Mouse (Mus musculus) adrenal gland, postnatal 4 days (tissue): ENCODE data around the gene Slc38a3. TPM values are rescaled to one million over a fixed set of nuclear protein-coding genes. Genes with fewer than 3 reads are reported as not detected.
"Not testable (repeated sequence)": the region's sequence is repeated elsewhere in the genome, so short reads cannot be mapped to it uniquely, and the experiment has no call there.

Experiments used
- DNase-seq, 2 experiments: peaks; one replicate each; pipeline ENCODE4 v3.0.0; 2021 to 2022; ENCODE audit warnings: low spot score in 2 of 2, mixed read lengths in 2 of 2
- total RNA-seq, 2 experiments: library from RNA; stranded (reverse); gene quantifications; 2 replicates each; pipeline ENCODE4 v1.2.3; 2021

The Slc38a3 gene
- total RNA-seq, 2 experiments from 2014 or later: 10.1 to 37.4 TPM

DNA sequence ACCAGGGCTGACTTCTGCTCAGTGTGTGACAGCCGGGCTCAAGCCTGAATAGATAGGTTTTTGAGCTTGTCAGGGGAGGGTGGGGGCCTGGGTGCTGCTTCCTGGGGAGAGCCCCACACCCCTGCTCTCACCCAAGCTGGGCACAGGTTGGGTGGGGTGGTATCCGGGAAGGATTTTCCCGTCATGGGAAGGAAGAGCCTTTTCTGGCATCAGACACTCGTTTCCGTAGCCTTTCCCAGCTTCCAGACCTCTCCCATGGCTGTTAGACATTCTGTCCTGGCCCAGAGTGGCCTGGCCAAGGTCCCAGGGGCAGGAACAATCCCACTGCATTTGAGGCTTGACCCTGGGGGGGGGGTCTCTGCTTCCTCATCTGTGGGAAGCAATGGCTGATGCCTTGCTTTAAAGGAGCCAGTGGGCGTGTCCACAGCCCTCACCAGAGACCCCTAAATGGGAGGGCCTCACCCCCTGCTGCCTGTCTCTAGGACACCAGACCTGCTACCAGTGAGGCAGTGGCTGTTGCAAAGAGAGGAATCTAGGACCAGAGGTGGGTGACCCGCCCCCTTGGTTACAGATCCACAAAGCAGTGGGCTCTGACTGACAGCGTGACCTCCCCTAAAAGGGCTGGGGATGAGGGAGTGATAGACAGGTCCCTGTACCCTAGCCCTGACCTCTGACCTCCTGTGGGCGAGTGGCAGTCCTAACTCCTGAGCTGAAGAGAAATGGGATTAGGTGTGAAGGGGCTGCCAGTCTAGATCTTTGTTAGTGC lies 27.7 kb upstream of the Slc38a3 start:
- DNase-seq: no peak

DNA sequence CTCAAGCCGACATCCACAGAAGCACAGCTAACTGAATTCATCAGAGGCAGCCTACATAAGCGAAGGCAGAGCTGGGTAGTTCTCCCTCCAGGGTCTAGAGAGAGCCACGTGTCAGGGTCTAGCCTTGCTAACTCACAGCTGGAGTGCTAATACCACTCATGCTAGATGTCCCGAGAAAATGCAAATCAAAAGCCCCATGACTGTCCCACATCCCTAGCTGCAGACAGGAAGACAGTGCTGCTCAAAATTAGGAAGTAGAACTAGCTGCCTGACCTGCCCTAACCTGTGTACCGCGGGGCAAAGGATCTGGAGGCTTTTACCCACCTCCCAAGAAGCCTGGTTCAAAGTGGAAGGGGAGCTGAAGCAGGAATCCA lies 26.8 kb upstream of the Slc38a3 start:
- no peak for DNase-seq

- DNase-seq: no peak
These were observed 26.2 kb upstream of the Slc38a3 start for GRCm38 (mm10) chr9:107695441-107696105.

DNA sequence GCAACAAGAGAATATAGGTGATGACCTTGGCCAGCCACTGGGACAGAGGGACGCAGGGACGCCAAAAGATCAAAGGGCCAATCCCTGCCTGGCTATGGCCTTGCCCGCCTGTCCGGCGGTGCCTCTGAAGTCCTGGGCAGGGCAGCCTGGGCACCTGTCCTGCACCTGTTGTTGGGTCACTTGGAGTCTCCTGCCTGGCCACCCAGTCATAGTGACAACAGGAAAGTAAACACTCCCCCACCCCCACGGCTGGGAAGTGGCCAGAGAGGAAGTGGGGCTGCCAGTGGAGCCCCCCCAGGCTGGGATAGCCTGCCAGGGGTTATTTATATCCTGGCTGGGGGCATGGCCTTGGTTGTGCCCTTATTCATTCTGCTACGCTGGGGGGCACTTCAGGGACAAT lies 25.3 kb upstream of the Slc38a3 start:
- DNase-seq: no peak

DNA sequence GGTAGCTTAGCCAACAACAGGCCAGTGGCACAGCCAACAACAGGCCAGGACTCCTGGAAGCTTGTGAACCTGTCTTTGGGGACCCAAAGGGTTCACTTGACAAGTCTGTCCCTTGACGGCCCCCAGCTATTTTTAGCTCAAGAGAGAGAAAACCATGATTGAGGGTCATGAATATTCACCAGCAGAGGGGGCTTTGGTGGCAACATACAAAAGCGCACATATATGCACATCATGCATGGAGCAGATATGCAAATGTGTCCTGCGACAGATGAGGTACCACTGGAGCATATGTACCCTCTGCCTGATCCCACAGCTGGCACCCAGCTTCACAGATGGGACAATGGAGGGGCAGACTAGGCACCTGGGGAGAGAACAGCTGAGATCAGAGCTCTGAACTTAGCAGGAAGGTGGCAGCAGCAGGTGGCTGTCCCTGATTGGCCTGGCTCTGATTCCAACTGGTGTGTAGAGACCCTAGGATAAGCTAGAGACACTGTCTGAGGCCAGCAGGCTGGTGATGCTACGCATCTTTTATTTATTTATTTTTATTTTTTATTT lies 24.2 kb upstream of the Slc38a3 start:
- DNase-seq: no peak

DNA sequence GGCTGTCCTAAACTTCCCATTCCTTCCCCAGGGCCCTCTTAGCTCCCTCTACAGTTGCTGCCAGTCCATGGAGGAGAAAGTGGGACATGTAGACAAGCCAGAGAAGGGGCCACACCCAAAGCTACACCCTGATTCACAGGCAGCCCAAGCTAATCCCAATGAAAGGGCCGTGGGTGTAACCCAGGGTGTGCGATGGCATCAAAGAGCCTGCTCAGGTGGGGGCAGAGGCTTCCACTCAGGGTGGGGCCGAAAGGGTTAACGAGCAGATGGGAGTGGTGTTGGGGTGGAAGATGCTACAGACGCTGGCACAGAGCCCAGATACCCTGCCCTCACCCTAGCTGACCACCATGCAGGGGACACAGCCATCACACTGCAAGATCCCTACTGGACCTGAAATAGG lies 23.5 kb upstream of the Slc38a3 start:
- no peak for DNase-seq

- DNase-seq: no peak
These were observed 21.1 kb upstream of the Slc38a3 start for GRCm38 (mm10) chr9:107690391-107690790.

GRCm38 (mm10) chr9:107688939-107689338 lies 19.6 kb upstream of the Slc38a3 start:
- DNase-seq: no peak

DNA sequence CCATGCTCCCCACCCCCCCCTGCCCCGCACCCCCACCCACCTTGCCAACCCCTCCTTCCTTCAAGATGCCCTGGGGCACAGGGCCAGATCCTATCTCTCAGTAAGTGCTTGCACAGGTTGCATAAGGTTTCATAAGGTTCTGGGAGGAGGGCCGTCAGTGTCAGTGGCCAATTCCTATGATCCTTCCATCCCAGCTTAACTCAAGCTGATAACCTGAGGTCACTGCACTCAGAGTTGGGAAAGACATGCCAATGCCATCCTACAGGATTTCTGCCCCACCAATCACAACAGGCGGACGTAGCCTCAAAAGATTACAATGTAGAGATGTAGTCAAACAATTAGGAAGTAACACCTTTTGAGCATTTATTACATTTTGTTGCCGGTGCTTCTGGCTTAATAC lies 19.1 kb upstream of the Slc38a3 start:
- no peak for DNase-seq

DNA sequence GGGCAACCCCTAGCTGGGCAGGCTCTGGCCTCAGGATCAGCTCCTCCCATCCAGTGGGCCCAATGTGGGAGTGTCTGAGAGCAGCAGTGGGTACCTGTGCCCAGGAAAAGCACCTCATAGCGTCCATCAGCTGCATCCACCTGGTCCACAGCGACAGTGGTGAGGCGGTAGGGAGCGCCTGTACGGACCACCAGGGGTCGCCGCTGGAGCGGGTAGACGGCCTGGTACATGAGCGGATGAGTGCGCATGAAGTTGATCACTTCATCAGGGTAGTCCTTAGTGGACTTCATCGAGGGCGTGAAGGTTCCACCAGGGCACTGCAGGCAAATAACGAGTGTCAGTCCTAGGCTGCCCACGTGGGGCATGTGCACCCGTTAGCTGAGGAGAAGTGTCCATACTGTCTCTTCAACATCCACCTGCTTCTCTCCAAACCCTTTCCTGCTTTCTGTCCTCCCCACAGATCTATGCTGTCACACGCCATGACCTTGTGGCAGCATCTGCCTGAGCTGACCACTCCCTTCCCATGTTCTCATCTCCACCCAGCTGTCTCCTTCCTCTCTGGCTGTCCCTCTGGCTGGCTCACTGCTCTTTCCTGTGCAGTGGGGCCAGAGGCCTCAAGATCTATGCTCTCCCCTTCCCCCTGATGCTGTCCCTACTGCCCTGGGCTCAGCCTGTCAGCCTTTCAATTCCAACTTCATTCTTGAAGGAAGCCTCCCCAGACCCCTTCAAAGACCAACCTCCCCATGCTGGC lies 16.1 kb upstream of the Slc38a3 start:
- no peak for DNase-seq

DNA sequence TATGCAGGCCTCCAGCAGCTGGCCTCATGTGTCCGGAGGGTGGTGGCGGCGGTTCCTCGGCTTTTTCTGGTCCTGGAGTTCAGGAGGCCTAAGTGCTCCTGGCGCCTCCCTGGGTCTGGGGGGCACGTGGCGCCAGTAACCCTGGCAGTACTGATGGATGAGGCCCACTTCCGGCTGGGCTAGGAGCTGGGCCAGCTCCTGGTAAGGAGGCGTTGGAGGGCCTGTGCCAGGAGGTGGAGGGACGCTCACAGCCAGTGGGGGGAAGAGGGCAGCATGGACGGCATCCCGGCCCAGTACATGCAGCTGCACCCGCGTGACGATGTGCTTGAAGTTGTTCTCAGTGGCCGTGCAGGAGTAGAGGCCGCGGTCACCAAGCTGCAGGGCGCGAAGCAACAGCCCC lies 13.1 kb upstream of the Slc38a3 start:
- DNase-seq: no peak

GRCm38 (mm10) chr9:107679501-107679900 lies 10.2 kb upstream of the Slc38a3 start, which contains the start of gene Gnat1:
Gnat1 (minus strand) TSS chr9:107679712.
- DNase-seq: no peak

- DNase-seq: no peak
These were observed 9.5 kb upstream of the Slc38a3 start for GRCm38 (mm10) chr9:107678861-107679260.

DNA sequence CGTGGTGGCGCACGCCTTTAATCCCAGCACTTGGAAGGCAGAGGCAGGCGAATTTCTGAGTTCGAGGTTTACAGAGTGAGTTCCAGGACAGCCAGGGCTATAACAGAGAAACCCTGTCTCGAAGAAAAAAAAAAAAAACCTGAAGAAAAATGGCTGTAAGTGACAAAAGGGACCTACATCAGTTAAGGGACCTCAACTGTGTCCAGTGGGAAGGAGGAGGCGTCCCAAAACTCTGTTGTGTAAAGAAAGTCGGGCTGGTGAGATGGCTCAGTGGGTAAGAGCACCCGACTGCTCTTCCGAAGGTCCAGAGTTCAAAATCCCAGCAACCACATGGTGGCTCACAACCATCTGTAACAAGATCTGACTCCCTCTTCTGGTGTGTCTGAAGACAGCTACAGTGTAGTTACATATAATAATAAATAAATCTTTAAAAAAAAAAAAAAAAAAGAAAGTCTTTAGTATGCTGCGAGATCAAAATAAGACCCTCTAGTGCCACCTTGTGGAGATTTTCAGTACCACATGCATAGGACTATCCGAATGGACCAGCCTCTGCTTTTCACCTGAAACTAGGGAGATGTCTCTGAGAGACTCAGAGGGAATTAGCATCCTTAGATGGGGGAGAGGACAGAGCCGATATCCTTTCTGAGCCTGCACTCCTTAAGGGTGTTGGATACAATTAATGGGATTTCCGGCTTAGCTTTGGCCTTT lies 8.6 kb upstream of the Slc38a3 start:
- DNase-seq: not testable (repeated sequence)

DNA sequence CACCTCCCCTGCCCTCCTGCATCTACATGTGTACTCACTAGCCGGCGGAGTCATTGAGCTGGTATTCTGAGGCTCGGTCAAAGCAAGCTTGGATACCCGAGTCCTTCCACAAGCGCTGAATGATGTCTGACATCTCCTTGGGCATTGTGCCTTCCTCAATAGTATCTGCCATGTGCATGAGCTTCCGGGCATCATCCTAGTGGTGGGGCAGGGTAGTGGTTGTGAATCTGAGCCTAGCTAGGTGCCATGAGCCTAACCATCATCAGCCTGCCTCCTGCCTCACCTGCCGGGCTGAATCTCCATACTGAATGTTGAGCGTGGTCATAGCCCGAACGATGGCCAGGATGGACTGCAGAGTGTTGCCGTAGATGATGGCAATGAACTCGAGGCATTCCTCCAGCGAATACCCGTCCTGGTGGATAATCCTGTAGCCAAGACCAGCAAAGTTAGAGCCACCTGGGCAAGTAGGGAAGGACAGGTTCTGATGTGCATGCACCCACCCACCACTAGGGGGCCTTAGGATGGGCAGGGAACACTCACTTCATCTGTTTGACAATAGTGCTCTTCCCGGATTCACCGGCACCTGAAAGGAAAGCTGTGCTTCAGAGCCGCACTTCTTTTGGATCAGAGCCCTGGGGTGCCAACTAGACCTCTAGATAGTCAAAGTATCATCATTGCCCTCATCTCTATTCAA lies 7.9 kb upstream of the Slc38a3 start:
- no peak for DNase-seq

GRCm38 (mm10) chr9:107676302-107676701 lies 7.0 kb upstream of the Slc38a3 start:
- DNase-seq: no peak

- DNase-seq: peak; percentile 55 to 65
These were observed 6.5 kb upstream of the Slc38a3 start for GRCm38 (mm10) chr9:107675671-107676301.

DNA sequence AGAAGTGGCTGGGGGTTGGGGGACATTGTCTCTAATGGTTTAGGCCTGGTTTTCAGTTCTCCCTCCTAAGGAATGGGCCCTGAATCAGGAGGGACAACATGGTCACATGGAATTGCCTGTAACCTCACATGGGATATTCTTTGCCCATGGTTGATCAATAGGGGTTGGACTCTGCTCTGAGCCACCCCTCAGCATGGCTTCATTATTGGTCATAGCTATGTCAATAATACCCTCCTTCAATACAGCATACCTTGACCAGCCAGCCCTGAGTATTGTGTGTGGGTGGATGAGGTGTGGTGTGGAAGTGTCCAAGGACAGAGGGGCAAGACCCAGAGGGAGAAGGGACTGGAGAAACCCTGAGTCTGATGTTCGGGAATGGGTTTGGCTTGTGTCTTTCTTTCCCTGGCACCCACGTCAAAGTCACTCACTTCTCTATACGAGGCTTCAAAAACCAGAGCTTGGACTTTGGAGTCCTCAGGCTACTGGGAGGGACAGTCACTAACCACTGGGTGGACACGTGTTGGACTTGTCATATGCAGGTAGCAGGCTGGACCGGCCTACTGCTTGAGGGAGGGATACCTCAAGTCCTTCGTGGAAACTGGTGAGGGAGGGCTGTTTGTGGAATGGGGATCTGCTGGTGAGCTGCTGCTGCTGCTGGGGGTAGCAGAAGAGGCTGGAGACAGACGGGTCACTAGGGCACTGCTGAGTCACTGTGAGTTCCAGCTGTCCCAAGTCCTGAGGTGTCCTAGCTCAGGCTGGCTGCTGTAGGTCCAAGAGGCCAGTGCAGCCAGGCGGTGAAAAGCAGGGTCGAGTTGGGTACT lies 5.5 kb upstream of the Slc38a3 start:
- DNase-seq: no peak

- no peak for DNase-seq
These were observed 929 bp upstream of the Slc38a3 start for GRCm38 (mm10) chr9:107670259-107670658.
